Mouse (Mus musculus) ES-E14 (cell line): ENCODE results near the gene Nfrkb. TPM values are rescaled to one million over a fixed set of nuclear protein-coding genes. Genes with fewer than 3 reads are reported as not detected.

ENCODE experiments used
- DNase-seq: peaks from one replicate; pipeline ENCODE4 v3.0.0-alpha.2; 2013; ENCODE audit warnings: low read depth, low spot score
- H3K27ac ChIP-seq: 2 replicates; pipeline ENCODE4 v1.5.1; 2012; ENCODE audit warnings: low read depth, mild to moderate bottlenecking, low read length, moderate library complexity, mixed read lengths; ENCODE audit not compliant: poor library complexity, insufficient read depth, severe bottlenecking
- H3K36me3 ChIP-seq: 2 replicates; pipeline ENCODE4 v1.6.1; 2012; ENCODE audit warnings: mild to moderate bottlenecking, low read length, moderate library complexity, mixed read lengths; ENCODE audit not compliant: control insufficient read depth, poor library complexity, insufficient read depth, severe bottlenecking
- H3K4me1 ChIP-seq, 2 experiments: fragments of 150-350 bp in 1 of 2; sonication (generic) in 1 of 2; 2 replicates each; pipeline ENCODE4 v1.6.1; 2012; ENCODE audit warnings: low read length in 2 of 2, mild to moderate bottlenecking in 1 of 2, mixed read lengths in 1 of 2; ENCODE audit not compliant: control insufficient read depth in 2 of 2, insufficient read depth in 2 of 2, poor library complexity in 1 of 2
- H3K4me3 ChIP-seq, 2 experiments: fragments of 150-350 bp in 1 of 2; sonication (generic) in 1 of 2; 2 replicates each; pipeline ENCODE4 v1.5.1; 2012; ENCODE audit warnings: low read length in 2 of 2, low read depth in 1 of 2, mild to moderate bottlenecking in 1 of 2, mixed read lengths in 1 of 2; ENCODE audit not compliant: insufficient read depth in 1 of 2, poor library complexity in 1 of 2, severe bottlenecking in 1 of 2
- H3K9ac ChIP-seq: 2 replicates; pipeline ENCODE4 v1.6.1; 2012; ENCODE audit warnings: low read depth, mild to moderate bottlenecking, low read length, mixed read lengths; ENCODE audit not compliant: poor library complexity, insufficient read depth, severe bottlenecking
- H3K9me3 ChIP-seq: fragments of 150-350 bp; sonication (generic); 2 replicates; pipeline ENCODE4 v1.6.1; 2012; ENCODE audit warnings: low read depth, mild to moderate bottlenecking, low read length; ENCODE audit not compliant: control insufficient read depth, insufficient read depth
- CHD2 ChIP-seq: IDR thresholded peaks from 2 replicates; pipeline ENCODE4 v1.6.1; 2014; ENCODE audit warnings: mild to moderate bottlenecking, low read depth, low read length, inconsistent platforms
- HCFC1 ChIP-seq: IDR thresholded peaks from 2 replicates; pipeline ENCODE4 v1.6.1; 2012; ENCODE audit warnings: low read length, inconsistent platforms, borderline replicate concordance; ENCODE audit not compliant: insufficient read depth
- MAFK ChIP-seq: IDR thresholded peaks from 2 replicates; pipeline ENCODE4 v1.6.1; 2014; ENCODE audit warnings: mild to moderate bottlenecking, low read depth, low read length, inconsistent platforms; ENCODE audit not compliant: insufficient read depth
- ZC3H11A ChIP-seq: IDR thresholded peaks from 2 replicates; pipeline ENCODE4 v1.6.1; 2012; ENCODE audit warnings: low read depth, mild to moderate bottlenecking, inconsistent platforms, low read length, borderline replicate concordance
- ZNF384 ChIP-seq: IDR thresholded peaks from 2 replicates; pipeline ENCODE4 v1.6.1; 2012; ENCODE audit warnings: low read depth, low read length, inconsistent platforms
- in situ Hi-C, 2 experiments: fragments of 600-800 bp; cut with MboI; formaldehyde crosslinking; loops; one replicate each; pipeline ENCODE4 v1.15.1; 2025; ENCODE audit warnings: low sequenced_read_pairs in 2 of 2, inconsistent platforms in 1 of 2; ENCODE audit not compliant: unreplicated experiment in 2 of 2
- total RNA-seq: library from RNA; depleted of rRNA; stranded (reverse); fragments of 300-350 nt; gene quantifications from 2 replicates; pipeline ENCODE4 v1.2.3, GENCODE M21; 2012; rRNA removed

The Nfrkb gene
- total RNA-seq = 26.1 and 32.4 TPM in 2 replicates

- H3K9ac ChIP-seq = peak within 1 kb of the TSS; percentile 90
- peak; percentile 89 for DNase-seq
- H3K4me1 ChIP-seq = peaks cover 2 to 4% of the 10 kb centered on the region in 2 experiments; a peak in 3 of 4 replicates
- peak within 1 kb of the TSS; percentile 85 to 92 for H3K4me3 ChIP-seq
- H3K36me3 ChIP-seq = peaks cover 2% of the 10 kb centered on the region; the same call in 1 of the 2 replicates
- TF ChIP-seq ZC3H11A (no peak), ZNF384 (no peak), MAFK (no peak), CHD2 (no peak), HCFC1 (0 out of 2 replicates have a peak, but pooled peaks have one; percentile 10)
- H3K9me3 ChIP-seq = no peaks in the 10 kb centered on the region
- no peak within 1 kb of the TSS for H3K27ac ChIP-seq
- in situ Hi-C loops = no loop called here
These were observed at the start of gene Nfrkb for GRCm38 (mm10) chr9:31385947-31386354. Gene Nfrkb, plus strand, starts transcription at chr9:31386192.

GRCm38 (mm10) chr9:31344289-31344831 is 41.6 kb upstream of the Nfrkb start:
- in situ Hi-C loops = loop anchor here in 1 of 2 experiments (10.0 kb wide), 1 partner anchor 180 kb away; no protein-coding TSS in a partner anchor
- Histone ChIP-seq H3K9ac (no peak overlapping the region), H3K9me3 (no peaks in the 10 kb centered on the region), H3K4me3 (no peak overlapping the region), H3K36me3 (0 out of 2 replicates have a peak, but pooled peaks cover 4% of the 10 kb centered on the region), H3K4me1 (peaks cover 2 to 3% of the 10 kb centered on the region in 2 experiments; a peak in 2 of 4 replicates), H3K27ac (no peak overlapping the region)
- no peak for TF ChIP-seq ZNF384
- no peak for TF ChIP-seq MAFK
- TF ChIP-seq ZC3H11A = no peak
- TF ChIP-seq CHD2 = no peak
- no peak for DNase-seq

- no peak for TF ChIP-seq HCFC1
- no peak for TF ChIP-seq ZC3H11A
- TF ChIP-seq CHD2 = no peak
- no peak for TF ChIP-seq MAFK
- no peak for TF ChIP-seq ZNF384
- H3K36me3 ChIP-seq = 0 out of 2 replicates have a peak, but pooled peaks cover 3% of the 10 kb centered on the region
- no peak overlapping the region for H3K27ac ChIP-seq
- H3K4me1 ChIP-seq = peaks cover 0 to 2% of the 10 kb centered on the region in 2 experiments; a peak in 1 of 4 replicates
- no peak for DNase-seq
- no peak overlapping the region for H3K9ac ChIP-seq
- H3K9me3 ChIP-seq = no peaks in the 10 kb centered on the region
- no peak overlapping the region for H3K4me3 ChIP-seq
- in situ Hi-C loops = loop anchor here in 1 of 2 experiments (10.0 kb wide), 1 partner anchor 182 kb away; no protein-coding TSS in a partner anchor
These were observed 39.4 kb upstream of the Nfrkb start for GRCm38 (mm10) chr9:31346575-31347080.

- DNase-seq = no peak
- TF ChIP-seq ZC3H11A (no peak), CHD2 (no peak), HCFC1 (no peak), MAFK (no peak), ZNF384 (no peak)
- no peak overlapping the region for H3K27ac ChIP-seq
- no peak overlapping the region for H3K9ac ChIP-seq
- no peaks in the 10 kb centered on the region for H3K9me3 ChIP-seq
- no peak overlapping the region for H3K4me3 ChIP-seq
- in situ Hi-C loops = loop anchor here in 1 of 2 experiments (10.0 kb wide), 1 partner anchor 184 kb away; no protein-coding TSS in a partner anchor
- 0 out of 2 replicates have a peak, but pooled peaks cover 6% of the 10 kb centered on the region for H3K36me3 ChIP-seq
- peaks cover 0 to 2% of the 10 kb centered on the region in 2 experiments; a peak in 1 of 4 replicates for H3K4me1 ChIP-seq
These were observed 37.5 kb upstream of the Nfrkb start for GRCm38 (mm10) chr9:31348458-31348857.
